Mouse (Mus musculus): ENCODE measurements around the gene Thada. TPM values are rescaled to one million over a fixed set of nuclear protein-coding genes. Genes with fewer than 3 reads are reported as not detected.

The Thada gene
- total and polyA plus RNA-seq, 2 experiments from 2014 or later: 4.3 to 12.2 TPM

DNA sequence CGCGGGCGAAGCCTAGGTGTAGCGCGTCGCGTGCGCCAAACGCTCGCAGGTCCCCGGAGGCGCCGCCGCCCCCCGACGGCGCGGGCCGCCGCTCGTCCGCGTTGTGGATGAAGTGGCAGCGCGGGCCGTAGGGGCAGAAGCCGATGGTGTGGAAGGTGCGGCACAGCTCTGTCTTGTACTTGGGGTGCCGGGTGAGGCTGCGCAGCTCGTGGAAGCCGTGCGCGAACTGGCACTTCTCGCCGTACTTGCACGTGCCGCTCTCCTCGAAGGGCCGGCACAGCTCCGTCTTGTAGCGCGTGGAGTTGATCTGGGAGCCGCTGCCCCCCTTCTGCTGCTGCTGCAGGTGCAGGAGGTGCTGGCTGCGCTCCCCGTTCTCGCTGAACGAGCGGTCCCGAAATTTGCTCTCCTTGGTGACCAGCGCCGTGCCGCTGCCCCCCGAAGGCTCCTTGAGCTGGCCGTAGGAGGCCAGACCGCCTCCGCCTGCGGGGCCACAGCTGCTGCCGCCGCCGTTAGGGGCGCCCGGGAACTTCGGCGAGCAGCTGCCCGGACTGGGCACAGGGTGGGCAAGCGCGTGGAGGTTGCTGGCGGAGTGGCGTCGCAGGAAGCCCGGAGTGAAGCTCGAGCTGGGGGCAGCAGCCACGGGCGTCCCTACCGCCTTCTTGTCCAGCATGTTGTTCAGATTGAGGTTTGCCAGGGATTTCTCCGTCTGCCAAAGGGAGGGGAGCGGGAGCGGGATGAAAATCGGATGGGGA lies 279.4 kb downstream of the Thada start:
- Histone ChIP-seq H3K27me3 (ENCODE audit: insufficient read depth, low read length) (peaks cover 6% of the 10 kb centered on the region; the same call in 1 of the 2 replicates), H3K4me1 (ENCODE audit: insufficient read depth, low read length) (no peaks in the 10 kb centered on the region), H3K4me3 (ENCODE audit: low read depth, low read length) (peak overlapping the region; percentile 45), H3K9ac (replicated peaks; ENCODE audit: low read length, poor library complexity, severe bottlenecking) (peak overlapping the region; percentile 57), H3K9me3 (ENCODE audit: low read length) (no peaks in the 10 kb centered on the region), H3K36me3 (ENCODE audit: insufficient read depth, low read length) (no peaks in the 10 kb centered on the region; the same call in 1 of the 2 replicates), H3K27ac (ENCODE audit: low read depth, low read length) (peak overlapping the region; percentile 67), H3K4me2 (ENCODE audit: low read depth, low read length, poor library complexity, severe bottlenecking) (peak overlapping the region; percentile 41)
- DNase-seq (ENCODE audit: low spot score) (no peak), ATAC-seq (ENCODE audit: low FRiP score) (no peak)
- peak; percentile 21; the same call in 1 of the 2 replicates for TF ChIP-seq CTCF (IDR thresholded peaks at IDR 0.05)
- 3% methylated on average over 49 of the region's 80 CpGs for WGBS

DNA sequence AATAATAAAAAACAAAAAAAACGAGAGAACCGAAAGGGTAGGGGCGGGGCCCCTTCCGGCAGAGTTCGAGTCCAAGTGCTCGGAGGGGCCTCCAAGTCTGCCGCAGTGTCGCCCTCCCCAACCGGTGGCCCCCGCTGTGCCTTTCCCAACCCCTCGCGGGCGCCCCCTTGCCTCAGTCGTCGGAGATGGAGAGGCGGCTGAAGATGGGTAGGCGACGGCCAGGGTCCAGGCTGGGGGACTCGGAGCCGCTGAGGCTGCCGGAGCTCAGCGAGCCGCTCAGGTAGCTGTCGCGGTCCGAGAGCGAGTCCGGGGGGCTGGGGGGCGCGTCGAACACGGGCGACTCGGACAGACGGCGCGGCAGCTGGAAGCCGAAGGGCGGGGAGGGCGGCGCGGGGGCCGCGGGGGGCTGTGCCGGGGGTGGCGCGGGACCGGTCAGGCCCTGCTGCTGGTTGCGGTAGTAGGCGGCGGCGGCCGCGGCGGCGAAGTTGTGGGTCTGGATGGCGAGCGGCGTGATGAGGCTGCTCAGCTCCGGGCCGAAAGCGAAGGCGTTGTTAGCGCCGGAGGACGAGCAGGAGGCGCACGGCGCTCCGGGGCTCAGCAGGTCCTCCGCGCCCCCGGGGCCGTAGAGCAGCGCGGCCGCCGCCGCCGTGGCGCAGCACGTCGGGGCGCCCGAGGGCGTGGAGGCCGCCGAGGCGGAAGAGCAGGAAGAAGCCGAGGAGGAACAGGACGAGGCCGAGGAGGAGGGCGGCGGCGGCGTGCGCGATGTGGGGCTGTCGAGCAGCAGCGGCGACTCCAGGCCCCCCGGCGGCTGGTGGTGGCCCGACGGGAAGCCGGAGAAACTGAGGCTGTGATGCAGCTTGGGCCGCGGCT lies 280.2 kb downstream of the Thada start:
- peak overlapping the region; percentile 57 for H3K9ac ChIP-seq (replicated peaks; ENCODE audit: low read length, poor library complexity, severe bottlenecking)
- peak overlapping the region; percentile 41 for H3K4me2 ChIP-seq (ENCODE audit: low read depth, low read length, poor library complexity, severe bottlenecking)
- TF ChIP-seq CTCF (IDR thresholded peaks at IDR 0.05): peak; percentile 45
- no peaks in the 10 kb centered on the region for H3K9me3 ChIP-seq (ENCODE audit: low read length)
- H3K4me3 ChIP-seq (ENCODE audit: low read depth, low read length): peak overlapping the region; percentile 45
- H3K27me3 ChIP-seq (ENCODE audit: insufficient read depth, low read length): peaks cover 6% of the 10 kb centered on the region; the same call in 1 of the 2 replicates
- WGBS: under 1% methylated on average over 90 of the region's 108 CpGs
- ATAC-seq (ENCODE audit: low FRiP score) (no peak), DNase-seq (ENCODE audit: low spot score) (peak; percentile 52)
- H3K27ac ChIP-seq (ENCODE audit: low read depth, low read length): peak overlapping the region; percentile 67
- H3K4me1 ChIP-seq (ENCODE audit: insufficient read depth, low read length): no peaks in the 10 kb centered on the region
- H3K36me3 ChIP-seq (ENCODE audit: insufficient read depth, low read length): no peaks in the 10 kb centered on the region; the same call in 1 of the 2 replicates

DNA sequence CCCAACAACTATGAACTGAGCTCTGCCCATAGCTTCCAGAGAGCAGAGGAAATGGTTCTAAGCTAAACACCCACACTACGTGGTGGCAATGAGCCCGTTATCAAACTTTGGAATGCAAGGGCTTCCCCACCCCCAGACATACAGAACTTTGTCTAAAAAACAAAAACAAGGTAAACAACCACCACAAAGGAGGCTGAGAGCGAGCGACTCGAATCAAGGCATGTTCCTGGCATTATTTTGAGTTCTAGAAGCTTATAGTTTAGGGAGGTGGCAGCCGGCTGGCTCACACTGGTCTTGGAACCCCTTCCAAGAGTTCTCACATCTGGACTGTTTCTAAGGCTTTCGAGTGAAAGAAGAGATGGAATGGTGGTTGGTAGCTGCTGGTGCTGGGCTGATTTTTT lies 281.0 kb downstream of the Thada start:
- H3K9me3 ChIP-seq (ENCODE audit: low read length): no peaks in the 10 kb centered on the region
- H3K4me3 ChIP-seq (ENCODE audit: low read depth, low read length): peak overlapping the region; percentile 45
- H3K9ac ChIP-seq (replicated peaks; ENCODE audit: low read length, poor library complexity, severe bottlenecking): peak overlapping the region; percentile 48; the same call in 1 of the 2 replicates
- no peak for TF ChIP-seq CTCF (IDR thresholded peaks at IDR 0.05)
- peaks cover 6% of the 10 kb centered on the region; the same call in 1 of the 2 replicates for H3K27me3 ChIP-seq (ENCODE audit: insufficient read depth, low read length)
- H3K27ac ChIP-seq (ENCODE audit: low read depth, low read length): 0 out of 2 replicates have a peak overlapping the region, but pooled peaks have one; percentile 13
- WGBS: 20% methylated on average over 7 of the region's 7 CpGs
- no peaks in the 10 kb centered on the region; the same call in 1 of the 2 replicates for H3K36me3 ChIP-seq (ENCODE audit: insufficient read depth, low read length)
- H3K4me2 ChIP-seq (ENCODE audit: low read depth, low read length, poor library complexity, severe bottlenecking): peak overlapping the region; percentile 29
- DNase-seq (ENCODE audit: low spot score) (no peak), ATAC-seq (ENCODE audit: low FRiP score) (no peak)
- no peaks in the 10 kb centered on the region for H3K4me1 ChIP-seq (ENCODE audit: insufficient read depth, low read length)

- Histone ChIP-seq H3K4me1 (ENCODE audit: insufficient read depth, low read length) (no peaks in the 10 kb centered on the region), H3K36me3 (ENCODE audit: insufficient read depth, low read length) (no peaks in the 10 kb centered on the region), H3K27me3 (ENCODE audit: insufficient read depth, low read length) (peaks cover 6% of the 10 kb centered on the region; the same call in 1 of the 2 replicates), H3K4me2 (ENCODE audit: low read depth, low read length, poor library complexity, severe bottlenecking) (peak overlapping the region; percentile 30), H3K9me3 (ENCODE audit: low read length) (no peaks in the 10 kb centered on the region), H3K9ac (replicated peaks; ENCODE audit: low read length, poor library complexity, severe bottlenecking) (no peak overlapping the region), H3K27ac (ENCODE audit: low read depth, low read length) (peak overlapping the region; percentile 57; the same call in 1 of the 2 replicates), H3K4me3 (ENCODE audit: low read depth, low read length) (0 out of 2 replicates have a peak overlapping the region, but pooled peaks have one; percentile 17)
- WGBS: 19% methylated on average over 12 of the region's 12 CpGs
- peak; percentile 74 for DNase-seq (ENCODE audit: low spot score)
- no peak for ATAC-seq (ENCODE audit: low FRiP score)
- TF ChIP-seq CTCF (IDR thresholded peaks at IDR 0.05): no peak
Measured at GRCm38 (mm10) chr17:84183291-84183781, 282.7 kb downstream of the Thada start.

GRCm38 (mm10) chr17:84182311-84183271 lies 283.4 kb downstream of the Thada start:
- 0 out of 2 replicates have a peak overlapping the region, but pooled peaks have one; percentile 17 for H3K4me3 ChIP-seq (ENCODE audit: low read depth, low read length)
- H3K27me3 ChIP-seq (ENCODE audit: insufficient read depth, low read length): peaks cover 6% of the 10 kb centered on the region; the same call in 1 of the 2 replicates
- ATAC-seq (ENCODE audit: low FRiP score): no peak
- H3K27ac ChIP-seq (ENCODE audit: low read depth, low read length): peak overlapping the region; percentile 62
- H3K9ac ChIP-seq (replicated peaks; ENCODE audit: low read length, poor library complexity, severe bottlenecking): no peak overlapping the region
- no peak for TF ChIP-seq CTCF (IDR thresholded peaks at IDR 0.05)
- 36% methylated on average over 15 of the region's 16 CpGs for WGBS
- no peak for DNase-seq (ENCODE audit: low spot score)
- H3K9me3 ChIP-seq (ENCODE audit: low read length): no peaks in the 10 kb centered on the region
- H3K4me1 ChIP-seq (ENCODE audit: insufficient read depth, low read length): no peaks in the 10 kb centered on the region
- peak overlapping the region; percentile 30 for H3K4me2 ChIP-seq (ENCODE audit: low read depth, low read length, poor library complexity, severe bottlenecking)
- H3K36me3 ChIP-seq (ENCODE audit: insufficient read depth, low read length): no peaks in the 10 kb centered on the region

Measured in midbrain, postnatal 0 days (tissue).